Mouse (Mus musculus) kidney, postnatal 14 days (tissue): ENCODE measurements at regions not wholly inside any gene's neighbourhood (a gene's known extent, or its start where the extent isn't known, plus 50 kb on each side); places are given as distances from the start of the nearest gene placed in this dataset.

Source experiments
- DNase-seq: peaks from one replicate; pipeline ENCODE4 v3.0.0; 2022; ENCODE audit warnings: mixed read lengths

DNA sequence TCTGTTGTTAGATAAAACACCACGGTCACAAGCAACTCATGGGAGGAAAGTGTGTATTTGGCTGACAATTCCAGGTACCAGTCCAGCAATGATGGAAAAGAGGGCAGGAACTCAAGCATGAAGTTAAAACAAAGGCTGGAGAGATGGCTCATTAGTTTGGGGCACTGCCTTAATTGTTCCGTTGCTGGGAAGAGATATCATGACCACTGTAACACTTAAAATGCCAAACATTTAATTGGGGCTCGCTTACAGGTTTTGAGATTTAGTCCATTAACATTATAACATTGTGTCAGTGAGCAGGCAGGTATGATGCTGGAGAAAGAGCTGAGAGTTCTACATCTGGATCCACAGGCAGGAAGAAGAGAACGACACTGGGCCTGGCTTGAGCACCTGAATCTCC, 782.0 kb upstream of the Celf2 start:
- DNase-seq = no peak

DNA sequence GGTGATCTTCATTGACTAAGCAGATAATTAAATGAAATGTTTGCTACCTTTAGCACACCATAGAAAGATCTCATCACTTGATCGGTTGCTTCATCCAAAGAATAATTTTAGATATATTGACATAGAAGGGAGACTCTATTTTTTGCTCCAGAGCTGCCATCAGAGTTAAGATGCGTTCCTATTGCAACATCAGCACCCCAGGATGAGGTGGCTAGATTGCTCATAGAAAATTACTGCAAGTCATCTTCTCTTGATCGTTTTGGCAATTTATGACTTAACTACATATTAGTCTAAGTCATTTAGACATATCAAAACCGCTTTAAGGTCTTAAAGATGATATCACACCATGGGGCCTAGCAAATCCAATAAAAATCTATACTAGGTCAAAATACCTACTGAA, 778.0 kb upstream of the Celf2 start:
- no peak for DNase-seq

DNA sequence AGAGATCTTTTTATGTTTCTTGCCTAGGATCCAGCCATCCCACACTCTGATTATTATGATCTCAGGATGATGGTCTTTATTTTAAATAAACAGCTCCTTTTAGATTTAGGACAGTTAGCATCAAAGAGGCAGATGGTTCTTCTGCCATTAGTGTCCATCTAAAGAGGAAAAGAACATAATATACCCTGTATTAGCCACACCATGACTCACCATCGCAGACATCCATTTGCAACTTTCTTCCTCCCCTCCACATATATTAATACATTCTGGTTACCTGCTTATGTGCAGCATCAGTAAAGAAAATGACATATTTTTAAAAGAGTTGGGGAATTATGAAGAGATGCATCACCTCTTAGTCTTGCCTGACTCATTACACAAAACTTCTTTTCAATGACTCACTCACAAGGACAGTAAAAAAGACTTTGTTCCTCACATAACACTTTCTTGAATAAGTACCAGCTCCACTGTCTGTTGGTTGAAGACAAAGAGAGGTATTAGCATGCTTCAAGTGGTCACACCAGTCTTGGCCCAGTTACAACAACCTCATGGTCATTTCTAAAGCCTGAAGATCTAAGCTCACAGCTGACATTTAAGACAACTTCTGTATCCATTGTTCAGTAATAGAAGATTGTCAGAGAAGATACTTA, 766.9 kb upstream of the Celf2 start:
- no peak for DNase-seq
